Mouse (Mus musculus): ENCODE results near the gene G530012D18Rik. TPM values are rescaled to one million over a fixed set of nuclear protein-coding genes. Genes with fewer than 3 reads are reported as not detected.

G530012D18Rik gene
- not detected in 2 replicates for polyA plus RNA-seq (2012; rRNA removed)

DNA sequence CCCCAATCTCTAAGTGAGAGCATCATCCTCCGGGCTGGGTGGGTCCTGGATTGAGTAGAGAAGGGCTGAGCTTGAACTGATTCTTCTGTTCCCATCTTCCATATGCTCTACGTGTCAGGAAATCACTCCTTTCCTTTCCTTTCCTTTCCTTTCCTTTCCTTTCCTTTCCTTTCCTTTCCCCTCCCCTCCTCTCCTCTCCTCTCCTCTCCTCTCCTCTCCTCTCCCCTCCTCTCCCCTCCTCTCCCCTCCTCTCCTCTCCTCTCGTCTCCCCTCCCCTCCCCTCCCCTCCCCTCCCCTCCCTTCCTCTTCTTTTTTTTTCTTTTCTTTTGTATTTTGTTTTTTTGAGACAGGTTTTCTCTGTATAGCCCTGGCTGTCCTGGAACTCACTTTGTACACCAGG, at the start of gene G530012D18Rik:
Gene G530012D18Rik (plus strand): TSS at position 301 of the 400 bp plus-strand sequence.

DNA sequence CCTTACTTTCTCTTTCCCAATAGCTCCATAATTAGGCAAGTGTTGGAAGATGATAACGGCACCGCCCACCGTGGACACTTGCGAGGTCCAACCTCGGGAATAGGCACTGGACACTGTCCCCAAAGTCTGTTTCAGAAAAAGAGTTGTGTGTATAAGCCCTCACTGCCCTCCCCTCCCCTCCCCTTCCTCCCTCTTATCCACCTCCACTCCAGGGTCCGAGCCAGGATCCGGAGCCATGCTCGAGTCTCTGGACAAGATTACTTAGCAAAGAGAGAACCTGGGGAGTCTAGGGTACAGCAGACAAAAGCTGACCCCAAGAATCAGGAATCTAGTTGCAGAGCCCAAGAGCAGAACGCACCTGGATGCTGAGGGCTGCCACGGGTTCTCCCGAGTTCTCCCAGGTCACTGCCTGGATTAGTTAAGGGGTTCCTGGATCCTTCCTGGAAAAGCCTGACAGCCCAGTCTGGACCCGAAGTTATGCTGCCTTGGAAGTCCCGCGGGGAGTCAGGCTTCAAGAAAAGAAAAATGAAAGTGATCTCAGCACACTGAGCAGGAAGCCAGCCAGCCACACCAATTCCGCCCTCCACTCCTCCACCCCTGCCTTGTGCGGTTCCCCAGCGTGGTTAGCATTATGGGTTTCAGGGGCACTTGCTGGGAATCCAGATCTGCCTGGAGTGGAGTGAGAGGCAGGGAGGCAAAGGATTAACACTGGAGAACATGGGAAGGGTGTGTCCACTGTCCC, 23.0 kb downstream of the G530012D18Rik start, which contains the start of gene Sp110:
Gene Sp110 (minus strand): TSS at position 547 of the 742 bp plus-strand sequence.

DNA sequence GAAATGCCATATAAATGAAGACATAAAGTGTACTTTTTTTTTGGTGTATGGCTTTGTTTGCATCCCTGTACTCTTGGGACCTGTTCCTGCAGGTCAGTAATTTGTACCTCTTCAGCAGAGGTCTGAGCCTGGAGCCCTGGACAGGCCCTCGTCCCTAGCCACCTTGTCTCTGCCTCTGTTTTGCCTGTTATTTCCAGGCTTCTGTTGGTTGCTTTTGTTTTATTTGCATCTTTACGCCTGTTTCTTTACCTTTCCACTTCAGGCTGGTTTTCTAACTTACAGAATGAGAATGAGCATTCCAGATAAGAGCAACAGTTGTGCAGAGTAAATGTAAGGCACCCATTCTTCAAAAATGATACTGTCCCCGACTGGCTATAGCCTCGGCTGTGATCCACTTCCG, 24.6 kb downstream of the G530012D18Rik start, which contains the start of gene Sp140:
Gene Sp140 (plus strand): TSS at position 301 of the 400 bp plus-strand sequence.

Other genes starting within 250 kb of the G530012D18Rik start
- gene Sp110, start 23.1 kb downstream of the G530012D18Rik start, polyA plus RNA-seq (2012; rRNA removed): 5.2 and 5.8 TPM in 2 replicates
- 2.3 and 2.6 TPM in 2 replicates for gene Sp140, start 24.7 kb downstream of the G530012D18Rik start, polyA plus RNA-seq (2012; rRNA removed)
- gene Sp100, start 74.3 kb downstream of the G530012D18Rik start, polyA plus RNA-seq (2012; rRNA removed): 2.3 and 3.4 TPM in 2 replicates
- gene A630001G21Rik, start 203.0 kb downstream of the G530012D18Rik start, polyA plus RNA-seq (2012; rRNA removed): 1.1 and 2.2 TPM in 2 replicates
- 59.7 and 77.0 TPM in 2 replicates for gene Cab39, start 217.8 kb downstream of the G530012D18Rik start, polyA plus RNA-seq (2012; rRNA removed)

Data from colon, adult 2 months (tissue).